Mouse (Mus musculus): ENCODE measurements around the gene Noxred1. TPM values are rescaled to one million over a fixed set of nuclear protein-coding genes. Genes with fewer than 3 reads are reported as not detected.
"Not testable (repeated sequence)": the region's sequence is repeated elsewhere in the genome, so short reads cannot be mapped to it uniquely, and the experiment has no call there.

The Noxred1 gene
- total RNA-seq, 2 experiments from 2014 or later, result 1.2 to 1.6 TPM

DNA sequence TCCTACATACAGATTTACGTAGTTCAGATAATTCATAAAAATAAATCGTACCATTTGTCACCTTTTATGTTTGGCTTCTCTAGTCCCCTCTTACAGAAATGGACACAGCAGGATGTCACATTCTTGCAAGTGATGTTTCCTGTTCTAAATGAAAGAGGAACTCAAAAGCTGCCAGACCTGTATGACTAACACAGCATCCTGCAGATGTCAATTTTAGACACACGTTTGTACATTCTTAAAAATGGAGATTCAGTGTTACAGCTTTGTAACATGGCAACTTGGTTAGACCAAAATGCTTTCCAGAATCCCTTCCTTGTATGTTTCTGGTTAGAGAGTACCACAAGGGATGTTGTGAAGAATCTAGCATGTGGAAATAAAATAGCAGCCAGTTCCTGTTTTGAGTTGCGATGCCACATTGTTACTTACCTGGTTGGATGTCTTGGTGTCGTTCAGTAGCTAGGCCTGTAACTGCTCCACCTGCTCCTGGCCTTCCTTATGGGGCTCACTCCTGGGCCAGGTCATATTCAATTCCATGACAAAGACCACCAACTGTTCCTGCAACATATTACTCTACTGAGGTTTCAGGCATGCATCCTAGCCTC, 1.5 kb downstream of the Noxred1 start:
- no peak for DNase-seq
- intact Hi-C loops (cut with DNase I), result no loop called here

GRCm38 (mm10) chr12:87230379-87230895, 8.1 kb downstream of the Noxred1 start:
- DNase-seq, result no peak
- intact Hi-C loops (cut with DNase I), result no loop called here

DNA sequence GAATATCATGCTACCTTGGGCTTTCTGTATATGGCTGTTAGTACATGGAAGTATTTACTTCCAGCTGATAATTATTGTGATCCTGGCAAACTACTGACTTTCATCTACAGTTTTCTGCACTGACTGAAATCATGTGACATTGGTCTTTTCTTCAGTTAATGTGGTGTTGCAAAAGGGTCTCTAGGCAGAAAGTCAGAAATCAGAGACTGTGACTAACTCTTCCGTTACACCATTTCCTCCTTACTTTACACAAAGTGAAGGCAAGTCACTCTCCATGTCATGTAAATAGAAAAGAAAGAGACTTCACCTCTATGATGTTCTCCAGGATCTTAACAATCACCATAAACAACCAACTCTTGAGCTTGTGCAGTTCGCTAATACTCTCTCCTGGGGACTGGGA, 8.9 kb downstream of the Noxred1 start:
- intact Hi-C loops (cut with DNase I), result no loop called here
- DNase-seq, result no peak

DNA sequence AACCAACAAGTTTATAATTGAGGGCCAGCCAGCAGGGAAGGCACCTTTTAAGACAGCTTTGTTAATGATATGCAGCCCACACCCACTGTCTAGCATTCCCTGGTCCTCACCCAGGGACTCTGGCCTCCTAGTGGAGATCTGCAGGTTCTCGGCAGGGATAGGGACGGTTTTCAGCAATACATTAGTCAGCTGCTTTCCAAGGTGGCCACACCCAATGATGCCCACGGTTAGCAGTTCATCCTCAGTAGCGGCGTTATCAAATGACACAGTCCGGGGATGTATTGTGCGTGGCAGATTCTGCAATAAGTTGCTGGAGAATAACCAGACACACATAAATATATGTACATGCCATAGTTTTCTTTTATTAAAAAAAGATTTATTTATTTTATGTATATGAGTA, 11.7 kb downstream of the Noxred1 start:
- no peak for DNase-seq
- intact Hi-C loops (cut with DNase I), result no loop called here

DNA sequence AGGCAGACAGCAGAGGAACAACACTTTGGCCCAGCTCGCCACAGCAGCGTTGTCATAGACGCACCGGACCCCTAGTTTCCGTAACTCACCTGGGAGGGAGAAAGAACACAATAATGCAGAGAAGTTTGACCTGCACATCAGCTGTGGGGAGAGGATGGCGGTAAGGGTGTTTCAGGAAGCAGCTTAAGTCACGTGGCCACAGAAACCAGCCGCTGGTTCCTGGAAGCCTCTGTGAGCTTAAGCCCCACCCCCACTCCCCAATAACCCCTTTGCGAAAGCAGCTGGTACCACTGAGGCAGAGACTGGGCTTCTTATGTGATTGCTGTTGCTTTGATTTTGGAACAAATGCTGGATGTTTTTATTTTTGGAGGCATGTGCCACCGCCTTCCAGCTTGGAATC, 13.6 kb downstream of the Noxred1 start:
- intact Hi-C loops (cut with DNase I), result no loop called here
- no peak for DNase-seq

DNA sequence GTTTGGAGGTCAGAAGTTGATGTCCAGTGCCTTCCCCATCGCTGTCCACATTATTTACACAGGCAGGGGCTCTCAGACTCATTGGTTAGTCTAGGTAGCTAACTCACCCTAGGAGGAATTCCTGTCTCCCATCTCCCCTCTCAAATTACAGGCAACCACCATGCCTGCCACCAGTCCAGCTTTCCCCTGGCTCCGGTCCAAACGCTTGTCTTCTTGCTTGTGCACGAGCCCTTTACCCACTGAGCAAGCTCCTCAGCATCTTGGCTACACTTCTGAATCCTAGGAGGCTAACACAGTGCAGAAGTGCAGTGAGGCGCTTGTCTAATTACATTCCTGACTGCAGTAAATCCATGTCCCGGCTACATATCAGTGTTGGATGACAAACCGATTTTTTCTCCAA, 19.2 kb downstream of the Noxred1 start:
- peak; percentile 79 for DNase-seq
- intact Hi-C loops (cut with DNase I), result no loop called here

DNA sequence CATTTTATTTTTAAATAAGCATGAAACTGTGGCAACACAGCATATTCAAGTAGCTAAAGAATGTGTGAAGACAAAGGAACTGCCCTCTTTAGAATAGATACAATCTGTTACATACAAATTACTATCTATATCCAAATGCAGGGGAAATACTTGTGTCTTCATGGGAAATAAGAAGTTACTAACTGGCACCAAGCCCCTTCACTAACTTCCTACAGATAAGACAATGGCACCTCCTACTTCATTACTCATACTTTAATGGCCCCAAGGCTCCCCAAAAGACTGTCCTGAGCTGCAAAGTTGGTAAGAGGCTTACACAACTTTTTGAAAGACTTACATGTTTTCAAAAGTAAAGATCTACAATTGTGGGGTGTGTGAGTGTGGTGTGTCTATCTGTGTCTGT, 20.9 kb downstream of the Noxred1 start:
- intact Hi-C loops (cut with DNase I), result no loop called here
- no peak for DNase-seq

GRCm38 (mm10) chr12:87216053-87216452, 22.5 kb downstream of the Noxred1 start:
- intact Hi-C loops (cut with DNase I), result no loop called here
- no peak for DNase-seq

- no peak for DNase-seq
- intact Hi-C loops (cut with DNase I), result no loop called here
Measured at GRCm38 (mm10) chr12:87212844-87213606, 25.5 kb downstream of the Noxred1 start.

DNA sequence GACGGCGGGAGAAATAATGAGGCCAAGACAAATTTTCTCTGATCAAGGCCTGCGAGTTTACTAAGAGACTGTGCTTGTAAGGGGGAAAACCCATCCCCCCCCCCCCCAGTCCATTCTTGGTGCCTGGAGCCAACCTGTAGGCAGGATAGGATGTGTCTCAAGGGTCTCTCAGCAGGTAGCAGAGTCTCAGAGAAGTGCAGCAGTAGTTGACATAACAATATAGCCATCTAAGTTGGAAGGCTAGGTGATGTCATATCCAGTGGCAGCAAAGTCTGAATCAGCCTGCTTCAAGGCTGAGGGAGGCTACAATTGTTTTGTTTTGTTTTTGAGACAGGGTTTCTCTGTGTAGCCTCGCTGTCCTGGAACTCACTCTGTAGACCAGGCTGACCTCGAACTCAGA, 32.7 kb downstream of the Noxred1 start:
- DNase-seq; intact Hi-C loops (cut with DNase I): not testable (repeated sequence)

- DNase-seq, result no peak
Measured at GRCm38 (mm10) chr12:87201694-87202093, 36.8 kb downstream of the Noxred1 start.

GRCm38 (mm10) chr12:87199973-87200586, 38.5 kb downstream of the Noxred1 start, which contains the start of gene Tmed8:
TSS of gene Tmed8 (minus strand) at chr12:87200454.
- intact Hi-C loops (cut with DNase I), result no loop called here
- peak; percentile 81 for DNase-seq

More at GRCm38 (mm10) chr12:87201694-87202093, 36.8 kb downstream of the Noxred1 start:
- intact Hi-C loops (cut with DNase I), result no loop called here

DNA sequence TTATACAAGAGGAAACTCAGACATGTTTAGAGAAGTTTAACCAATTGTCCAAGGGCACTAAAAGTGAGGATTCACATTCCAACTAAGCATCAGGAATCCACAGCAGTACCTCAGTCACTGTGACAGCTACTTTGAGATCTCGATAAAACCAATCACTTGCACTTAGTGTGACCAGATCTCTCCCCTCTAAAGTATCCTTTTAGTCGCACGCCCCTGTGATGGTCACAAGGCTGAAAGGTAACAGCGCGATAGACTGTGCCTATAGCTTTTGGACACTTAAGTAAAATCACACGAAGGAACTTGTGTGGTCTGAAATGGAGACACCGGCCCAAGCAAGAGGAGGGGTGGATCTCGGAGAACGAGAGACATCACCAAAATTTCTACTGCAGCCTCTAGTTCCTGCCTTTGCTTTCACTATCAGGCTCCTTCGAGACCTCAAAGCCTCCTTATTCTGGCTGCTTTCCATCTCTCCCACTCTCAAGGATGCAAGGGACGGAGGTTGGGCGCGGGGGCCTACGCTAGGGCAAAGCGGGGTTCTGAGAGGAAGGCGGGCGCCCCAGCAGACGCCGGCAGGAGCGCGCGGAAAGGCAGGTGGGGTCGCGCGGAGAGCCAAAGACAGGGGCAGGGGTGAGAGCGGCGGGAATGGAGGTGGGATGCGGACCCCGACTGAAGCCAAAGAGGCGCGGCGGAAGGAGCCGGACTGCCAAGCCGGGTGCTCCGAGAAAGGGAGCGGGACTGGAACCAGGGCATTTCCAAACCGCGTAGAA, 39.1 kb downstream of the Noxred1 start, which contains the start of gene Samd15:
Gene Samd15 (plus strand): TSS at position 518 of the 767 bp plus-strand sequence.
- intact Hi-C loops (cut with DNase I), result no loop called here
- DNase-seq, result peak; percentile 47

DNA sequence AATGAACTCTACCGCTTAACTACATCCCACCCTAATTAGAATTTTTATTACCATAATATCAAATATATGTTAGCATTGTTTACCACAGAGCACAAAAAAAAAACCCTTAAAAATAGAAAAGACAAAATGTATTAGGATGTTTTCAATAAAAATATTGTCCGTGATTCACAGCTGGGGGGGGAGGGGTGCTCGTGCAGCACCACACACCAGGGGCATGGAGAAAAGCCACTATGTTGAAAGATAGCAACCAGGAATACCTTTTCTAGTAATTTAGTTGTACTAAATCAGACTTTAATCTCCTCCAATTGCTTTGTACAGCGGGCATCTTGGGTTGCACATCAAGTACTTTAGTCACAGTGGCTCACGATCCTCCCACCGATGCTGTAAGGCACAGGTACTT, 39.7 kb downstream of the Noxred1 start:
- intact Hi-C loops (cut with DNase I), result no loop called here
- no peak for DNase-seq

DNA sequence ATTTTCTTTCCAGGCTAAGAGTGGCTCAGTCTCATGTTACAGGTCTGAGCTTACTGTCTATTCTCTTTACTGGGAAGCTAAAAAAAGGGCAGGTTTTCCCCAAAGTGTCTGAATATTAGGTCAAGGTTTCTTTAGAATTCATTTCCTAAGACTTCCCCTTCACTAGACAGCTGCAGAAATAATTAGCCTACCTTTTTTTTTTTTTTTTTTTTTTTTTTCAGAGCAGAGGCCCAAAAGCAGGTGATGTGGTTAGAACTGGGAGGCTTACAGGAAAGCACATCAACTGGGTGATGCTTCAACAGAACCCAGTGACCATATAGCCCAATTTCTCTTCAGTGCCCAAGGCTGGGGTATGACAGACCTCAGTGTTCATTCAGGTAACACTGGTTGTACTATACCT, 42.2 kb downstream of the Noxred1 start:
- DNase-seq, result no peak
- intact Hi-C loops (cut with DNase I), result no loop called here

GRCm38 (mm10) chr12:87195069-87195468, 43.5 kb downstream of the Noxred1 start:
- no peak for DNase-seq
- intact Hi-C loops (cut with DNase I), result no loop called here

DNA sequence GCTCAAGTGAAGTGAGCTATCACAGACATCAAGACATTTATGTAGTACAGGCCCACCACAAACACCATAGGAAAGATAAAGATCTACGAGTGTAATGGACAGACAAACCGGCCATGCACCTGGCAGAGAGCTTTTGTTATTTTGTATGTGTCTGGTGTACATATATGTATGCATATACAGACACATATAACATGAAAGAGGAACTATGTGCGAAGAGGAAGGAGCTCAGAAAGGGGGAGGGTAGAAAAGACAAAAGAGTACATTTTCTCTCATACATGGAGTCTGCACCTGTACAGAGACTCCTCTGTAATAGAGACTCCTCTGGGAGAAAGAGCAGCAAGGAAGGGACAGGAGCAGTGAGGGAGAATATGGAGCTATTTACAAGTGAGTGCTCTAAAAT, 45.5 kb downstream of the Noxred1 start:
- no peak for DNase-seq
- intact Hi-C loops (cut with DNase I), result no loop called here

- intact Hi-C loops (cut with DNase I), result no loop called here
- DNase-seq, result no peak
Measured at GRCm38 (mm10) chr12:87177631-87178030, 60.9 kb downstream of the Noxred1 start.

DNA sequence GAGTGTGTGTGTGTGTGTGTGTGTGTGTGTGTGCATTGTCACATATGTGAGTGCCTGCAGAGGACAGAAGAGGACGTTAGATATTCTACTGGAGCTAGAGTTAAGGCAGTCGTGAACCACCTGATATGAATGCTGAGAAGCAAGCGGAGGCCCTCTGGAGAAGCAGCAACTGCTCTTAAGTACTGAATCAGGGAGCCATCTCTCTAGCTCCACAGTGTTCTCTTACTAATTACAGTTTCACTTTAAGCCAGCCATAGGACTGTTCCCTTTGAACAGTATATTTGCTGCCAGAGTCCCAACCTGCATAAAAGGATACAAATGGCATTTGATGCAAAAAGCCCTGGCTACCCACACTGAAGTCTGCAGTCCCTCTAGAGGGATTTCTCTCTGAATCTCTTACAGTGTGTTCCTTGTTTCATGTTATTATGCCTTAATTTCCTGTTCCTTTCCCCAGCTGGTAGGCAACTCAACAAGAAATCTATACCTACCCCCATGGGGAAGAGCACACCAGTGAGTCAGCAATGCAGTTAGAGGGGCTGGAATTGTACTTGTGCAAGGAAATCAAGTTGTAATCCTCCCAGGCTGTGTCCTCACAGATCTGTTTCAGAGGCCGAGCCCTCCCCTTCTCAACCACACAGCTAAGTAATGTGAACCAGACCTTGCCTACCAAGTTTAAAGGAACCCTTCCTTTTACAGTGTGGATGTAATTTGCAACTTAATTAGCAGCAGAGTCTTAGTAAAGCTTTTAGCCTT, 63.2 kb downstream of the Noxred1 start:
- intact Hi-C loops (cut with DNase I), result no loop called here
- DNase-seq, result no peak
